Mouse (Mus musculus): ENCODE measurements at regions not wholly inside any gene's neighbourhood (a gene's known extent, or its start where the extent isn't known, plus 50 kb on each side); places are given as distances from the start of the nearest gene placed in this dataset.
A peak's percentile ranks its signal among the peaks of the same experiment; 100 is the strongest.

DNA sequence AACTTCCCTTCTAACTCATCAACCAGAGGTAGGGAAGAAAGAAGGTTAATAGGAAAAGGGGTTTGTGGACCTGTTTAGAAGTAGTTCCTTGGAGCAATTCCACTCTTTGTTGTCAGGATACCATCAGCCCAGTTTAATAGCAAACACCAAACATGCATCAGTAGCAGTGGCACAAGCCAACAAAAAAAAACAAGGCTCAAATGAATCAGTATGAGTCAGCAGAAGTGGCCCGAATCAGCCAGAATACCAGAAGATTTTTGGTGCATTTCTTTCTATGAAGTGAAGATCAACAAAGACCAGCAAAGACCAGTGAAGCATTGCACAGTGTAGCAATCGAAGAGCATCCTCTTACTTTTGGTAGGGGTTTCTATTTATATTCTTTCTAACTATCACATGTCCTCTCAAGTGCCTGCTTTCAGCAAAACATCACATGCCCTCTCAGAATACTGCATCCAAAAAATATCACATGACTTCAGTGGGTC is 52.9 kb upstream of the Gm10944 start:
- no peak for DNase-seq

DNA sequence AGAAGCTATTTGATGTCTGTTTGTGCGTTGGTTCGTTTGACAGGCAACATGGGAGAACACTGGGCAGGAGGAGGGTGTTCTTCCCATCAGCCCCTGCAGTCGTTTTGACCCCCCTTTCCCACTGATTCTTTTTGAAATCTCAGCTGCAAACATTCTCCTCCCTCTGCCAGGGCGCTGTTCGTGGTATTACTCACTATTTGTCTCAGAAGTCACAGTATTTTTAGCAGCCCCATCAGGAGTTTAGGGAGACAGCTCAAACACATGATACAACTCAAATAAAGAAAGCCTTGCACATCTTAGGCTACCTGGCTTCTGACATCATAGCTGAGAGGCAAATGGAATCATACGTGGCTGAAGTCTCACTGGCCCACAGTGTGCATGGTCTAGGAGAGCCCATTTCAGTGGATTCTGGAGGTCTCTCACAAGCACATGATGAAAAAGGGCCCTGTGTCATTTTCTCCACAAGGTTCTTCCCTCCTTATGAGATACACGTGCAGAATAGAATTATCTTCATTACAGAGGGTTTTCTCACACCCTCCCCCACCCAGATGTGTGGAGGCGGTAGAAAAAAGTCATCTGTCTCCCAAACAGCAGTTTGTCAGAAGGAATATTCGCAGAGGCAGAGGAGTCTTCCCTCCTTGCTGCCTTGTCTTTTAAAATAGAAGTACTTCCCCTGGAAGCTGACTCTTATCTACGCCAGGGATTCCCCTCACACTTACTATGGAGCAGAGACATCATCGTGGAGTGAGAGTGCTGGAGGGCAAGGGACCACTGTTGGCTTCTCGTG is 57.1 kb upstream of the Rab32 start:
- DNase-seq, result peak; percentile 34

DNA sequence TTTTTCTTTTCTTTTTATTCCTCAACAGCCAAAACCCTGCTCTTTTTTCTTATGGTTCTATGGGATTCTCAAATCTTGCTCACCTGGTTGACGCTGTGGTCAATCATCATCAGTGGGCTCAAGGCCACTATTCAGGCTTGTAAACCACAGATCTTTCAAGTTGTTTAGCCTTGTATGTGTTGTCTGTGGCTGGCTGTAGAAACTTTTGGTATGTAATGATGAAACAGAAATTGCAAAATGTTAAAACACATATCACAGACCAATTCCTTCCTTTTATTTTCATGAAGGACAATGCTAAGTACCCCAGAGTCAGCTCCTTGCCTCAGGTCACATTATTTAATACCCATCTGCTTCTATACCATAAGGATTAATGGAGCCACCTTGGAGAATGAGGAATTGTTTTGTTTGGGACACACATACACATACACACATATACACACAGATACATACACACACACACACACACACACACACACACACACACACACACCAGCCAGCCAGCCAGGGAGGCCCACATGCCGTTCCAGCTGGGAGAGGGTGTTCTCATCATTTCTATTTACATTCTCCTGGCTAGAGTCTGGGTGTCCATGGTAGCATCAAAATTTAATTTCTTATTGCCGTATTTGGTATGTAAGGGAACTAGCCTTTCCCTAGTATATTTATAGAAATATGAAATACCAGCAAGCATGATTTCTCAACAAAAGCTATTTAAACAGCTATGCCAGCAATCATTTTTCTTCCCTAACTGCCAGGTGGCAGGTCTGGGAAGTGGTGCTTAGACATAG is 52.7 kb upstream of the Rab32 start:
- DNase-seq, result peak; percentile 37

DNA sequence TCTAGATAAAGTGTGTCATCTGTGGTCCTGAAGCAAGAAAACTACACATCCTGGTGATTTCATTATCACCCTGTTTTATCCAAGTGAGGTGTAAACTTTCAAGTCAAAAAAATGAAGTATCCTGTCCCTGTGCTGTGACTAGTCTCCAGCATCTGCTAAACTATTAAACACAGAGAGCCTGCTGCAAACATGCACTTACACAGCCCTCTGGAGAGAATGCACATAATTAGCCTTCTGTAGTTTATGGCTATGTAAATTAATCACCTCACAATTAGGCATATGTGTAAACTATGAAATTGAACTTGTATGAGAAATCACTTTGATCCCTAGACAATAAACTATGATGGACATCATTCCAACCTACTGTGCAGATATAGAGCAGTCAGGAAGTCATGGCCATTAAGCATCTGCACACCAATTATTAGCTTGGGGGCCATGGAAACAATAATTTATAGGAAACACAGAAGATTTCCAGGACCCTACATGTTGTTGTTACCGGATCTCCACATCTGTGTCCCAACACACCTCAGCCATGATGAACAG is 50.6 kb upstream of the Rab32 start:
- no peak for DNase-seq

All from right cerebral cortex, postnatal 25 days (tissue).